Mouse (Mus musculus): ENCODE measurements at regions not wholly inside any gene's neighbourhood (a gene's known extent, or its start where the extent isn't known, plus 50 kb on each side); places are given as distances from the start of the nearest gene placed in this dataset.

DNA sequence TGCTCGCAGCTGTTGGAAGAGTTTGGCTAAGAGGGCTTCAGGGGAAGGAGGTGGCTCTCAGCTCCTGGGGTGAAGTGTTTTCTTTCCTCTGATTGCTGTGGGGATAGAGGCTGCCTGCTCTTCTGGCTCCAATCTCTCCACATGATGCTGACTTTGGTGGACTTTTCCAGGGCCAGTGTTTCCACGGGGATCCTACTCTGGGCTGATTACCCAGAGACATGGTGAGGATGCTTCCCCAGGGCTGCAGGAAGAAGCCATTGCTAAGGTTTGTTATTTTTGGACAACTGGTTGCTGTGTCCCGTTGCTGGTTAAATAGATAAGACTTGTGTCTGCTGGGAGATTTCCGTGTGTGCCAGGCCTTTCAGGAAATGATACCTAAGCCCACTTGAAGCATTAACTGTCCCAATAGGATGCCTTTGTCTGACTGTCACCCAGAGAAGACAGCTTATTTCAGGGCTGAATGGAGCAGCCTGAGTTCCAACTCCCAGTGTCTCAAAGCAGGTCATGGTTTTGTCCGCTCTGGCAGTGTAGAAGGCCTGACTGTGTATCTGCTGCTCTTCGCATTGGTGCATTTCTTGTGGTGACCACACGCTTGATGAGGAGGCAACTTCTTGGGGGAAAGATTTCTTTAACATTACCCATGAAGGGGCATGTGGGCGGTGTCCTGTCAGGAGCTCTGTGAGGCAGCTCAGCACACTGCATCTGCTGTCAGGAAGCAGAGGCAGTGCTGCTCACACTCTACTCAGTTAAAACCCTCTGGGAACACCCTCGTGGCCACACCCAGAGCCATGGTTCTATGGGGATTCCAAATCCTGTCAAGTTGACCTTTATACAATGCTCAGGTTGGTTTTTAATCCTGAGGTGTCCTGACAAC lies 228.3 kb upstream of the Gadl1 start:
- no peak for DNase-seq (ENCODE audit: low read depth, low spot score)

- no peak for DNase-seq (ENCODE audit: low read depth, low spot score)
Measured at GRCm38 (mm10) chr9:115681841-115682240, 227.4 kb upstream of the Gadl1 start.

DNA sequence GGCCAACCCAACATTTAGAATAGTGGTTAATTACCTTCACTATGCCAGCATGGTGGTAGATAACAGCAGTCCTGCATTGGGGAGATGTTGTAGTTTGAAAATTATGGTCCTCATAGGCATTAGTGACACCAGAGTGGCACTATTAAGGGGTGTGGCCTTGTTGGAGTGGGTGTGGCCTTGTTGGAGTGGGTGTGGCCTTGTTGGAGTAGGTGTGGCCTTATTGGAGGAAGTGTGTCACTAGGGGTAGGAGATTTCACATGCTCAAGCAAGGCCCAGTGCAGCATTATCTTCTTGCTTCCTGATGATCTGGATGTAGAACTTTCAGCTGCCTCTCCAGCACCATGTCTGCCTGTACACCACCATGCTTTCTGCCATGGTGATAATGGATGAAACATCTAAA lies 225.3 kb upstream of the Gadl1 start:
- DNase-seq (ENCODE audit: low read depth, low spot score): no peak

GRCm38 (mm10) chr9:115686605-115687004 lies 222.7 kb upstream of the Gadl1 start:
- DNase-seq (ENCODE audit: low read depth, low spot score): no peak

- no peak for DNase-seq (ENCODE audit: low read depth, low spot score)
Measured at GRCm38 (mm10) chr9:115692837-115693236, 216.4 kb upstream of the Gadl1 start.

DNA sequence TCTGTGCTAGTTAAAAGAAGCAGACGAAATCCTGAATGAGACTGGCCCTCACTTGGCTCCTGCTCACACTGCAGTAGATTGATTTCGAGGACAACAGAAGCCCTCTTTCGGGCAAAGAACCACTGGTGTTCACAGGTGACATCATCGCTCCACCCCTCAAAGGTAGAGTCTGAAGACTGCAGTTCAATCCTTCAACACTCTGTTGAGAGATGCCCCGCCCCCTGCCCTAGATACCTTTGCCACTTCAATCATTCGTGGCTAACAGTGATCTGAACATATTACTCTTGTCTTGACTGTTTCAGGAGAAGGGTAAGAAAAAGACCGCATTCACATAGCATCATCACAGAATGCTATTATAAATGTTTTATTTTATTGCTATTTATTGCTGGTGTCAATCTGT lies 205.5 kb upstream of the Gadl1 start:
- DNase-seq (ENCODE audit: low read depth, low spot score): no peak

- no peak for DNase-seq (ENCODE audit: low read depth, low spot score)
Measured at GRCm38 (mm10) chr9:115704249-115704648, 205.0 kb upstream of the Gadl1 start.

- DNase-seq (ENCODE audit: low read depth, low spot score): no peak
Measured at GRCm38 (mm10) chr9:115705761-115706160, 203.5 kb upstream of the Gadl1 start.

DNA sequence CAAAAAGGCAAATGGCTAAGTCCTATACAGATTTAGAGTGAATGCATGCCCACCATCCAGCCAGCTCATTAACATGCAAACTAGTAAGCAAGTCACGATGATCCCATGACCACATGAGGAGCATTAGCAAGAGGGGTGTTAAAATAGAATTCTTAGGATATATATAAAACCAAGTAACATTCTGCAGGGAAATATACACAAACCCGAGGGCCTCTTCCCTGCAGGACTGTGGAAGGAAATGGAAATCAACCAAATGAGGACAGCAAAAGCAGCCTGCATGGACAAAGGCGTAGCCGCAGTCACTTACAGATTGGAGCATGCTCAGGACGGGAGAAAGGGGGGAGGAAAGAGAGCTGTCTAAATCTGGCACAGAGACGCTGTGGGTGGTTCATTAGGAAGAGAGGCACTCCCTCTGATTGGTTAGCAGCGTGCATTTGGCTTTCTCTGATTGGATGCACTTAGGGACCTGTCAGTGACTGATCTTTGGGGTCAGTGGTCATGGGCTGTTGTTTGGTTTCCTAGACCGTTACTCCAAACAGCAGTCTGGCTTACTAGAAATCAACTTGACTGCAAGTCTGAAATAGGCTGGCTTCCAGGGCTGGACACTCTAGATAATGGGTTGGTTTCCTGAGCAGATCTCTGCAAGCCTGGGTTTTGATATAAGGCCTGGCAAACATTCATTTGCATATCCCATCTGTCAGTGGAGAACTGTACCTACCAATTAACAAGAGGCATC lies 200.9 kb upstream of the Gadl1 start:
- DNase-seq (ENCODE audit: low read depth, low spot score): no peak

GRCm38 (mm10) chr9:115710039-115710739 lies 199.1 kb upstream of the Gadl1 start:
- no peak for DNase-seq (ENCODE audit: low read depth, low spot score)

- DNase-seq (ENCODE audit: low read depth, low spot score): no peak
Measured at GRCm38 (mm10) chr9:115720306-115720705, 188.9 kb upstream of the Gadl1 start.

- no peak for DNase-seq (ENCODE audit: low read depth, low spot score)
Measured at GRCm38 (mm10) chr9:115720841-115721240, 188.4 kb upstream of the Gadl1 start.

DNA sequence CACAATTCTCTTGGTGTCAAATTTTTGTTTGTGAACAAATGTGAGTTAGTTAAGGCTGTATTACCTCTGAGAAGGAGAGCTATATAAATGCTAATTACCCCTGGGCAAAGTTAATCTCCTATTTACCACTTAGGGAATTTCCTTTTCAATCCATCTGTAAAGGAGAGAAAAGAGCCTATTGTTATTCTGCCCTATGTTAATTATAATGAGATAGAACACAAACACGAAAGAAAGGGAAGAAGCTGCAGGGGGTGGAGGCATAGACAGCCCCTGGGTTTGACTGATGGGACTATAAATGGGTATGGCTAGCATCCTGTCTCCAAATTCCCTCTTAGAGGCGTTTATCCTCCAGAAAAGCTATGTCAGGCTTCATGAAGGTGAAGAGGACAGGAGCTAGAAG lies 185.2 kb upstream of the Gadl1 start:
- DNase-seq (ENCODE audit: low read depth, low spot score): no peak

DNA sequence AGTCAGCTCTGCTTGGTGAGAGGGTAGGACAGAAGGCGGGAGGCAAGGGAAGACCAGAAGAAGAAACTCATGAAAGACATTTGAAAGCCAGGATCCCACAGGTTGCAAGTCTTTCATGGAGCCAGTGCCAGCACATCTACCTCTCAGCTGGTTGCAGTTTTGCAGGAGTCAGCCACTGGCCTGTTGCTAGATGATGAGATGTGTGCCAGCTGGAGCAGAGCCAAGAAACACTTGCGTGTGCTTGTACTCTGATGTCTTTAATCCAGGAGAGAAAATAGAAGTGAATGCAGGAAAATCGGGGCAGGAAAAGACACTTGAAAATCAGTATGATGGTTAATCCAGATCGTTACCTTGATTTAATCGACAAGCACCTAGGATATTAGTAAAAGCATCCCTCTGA lies 181.9 kb upstream of the Gadl1 start:
- DNase-seq (ENCODE audit: low read depth, low spot score): no peak

DNA sequence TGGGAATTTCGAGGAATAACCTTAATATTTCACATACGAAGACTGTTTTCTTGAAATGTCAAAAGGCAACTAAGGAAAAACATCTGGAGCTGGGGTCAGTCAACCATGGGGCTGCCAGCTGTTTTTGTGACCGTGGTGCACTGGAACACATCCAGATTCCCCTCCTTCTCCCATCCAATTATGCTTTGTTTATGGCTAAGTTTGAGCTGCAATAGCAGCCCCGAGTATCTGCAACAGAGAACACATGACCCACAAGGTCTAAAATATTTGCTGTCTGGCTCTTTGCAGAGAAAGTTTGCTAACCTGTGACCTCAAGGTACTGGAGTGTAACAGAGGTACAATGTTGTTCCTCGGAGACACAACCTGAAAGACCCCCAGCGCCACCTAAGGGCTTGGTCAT lies 177.7 kb upstream of the Gadl1 start:
- DNase-seq (ENCODE audit: low read depth, low spot score): no peak

DNA sequence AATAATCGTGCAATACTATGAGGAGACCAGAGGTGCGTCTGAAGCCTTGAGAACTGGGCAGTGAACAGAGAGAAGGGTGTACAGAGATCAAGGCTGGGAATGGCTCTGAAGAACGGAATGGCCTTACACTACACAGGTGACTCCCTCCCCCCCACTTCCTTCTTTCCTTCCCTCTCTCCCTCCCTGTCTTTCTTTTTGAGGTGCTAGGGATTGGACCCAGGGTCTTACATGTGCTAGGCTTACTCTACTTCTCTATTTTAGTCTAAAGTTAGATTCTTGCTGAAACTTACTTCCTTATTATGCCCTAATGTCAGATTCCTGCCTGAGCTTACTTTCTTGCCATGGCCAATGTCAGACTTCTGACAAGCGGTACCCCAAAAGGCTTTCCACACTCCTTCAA lies 176.2 kb upstream of the Gadl1 start:
- no peak for DNase-seq (ENCODE audit: low read depth, low spot score)

DNA sequence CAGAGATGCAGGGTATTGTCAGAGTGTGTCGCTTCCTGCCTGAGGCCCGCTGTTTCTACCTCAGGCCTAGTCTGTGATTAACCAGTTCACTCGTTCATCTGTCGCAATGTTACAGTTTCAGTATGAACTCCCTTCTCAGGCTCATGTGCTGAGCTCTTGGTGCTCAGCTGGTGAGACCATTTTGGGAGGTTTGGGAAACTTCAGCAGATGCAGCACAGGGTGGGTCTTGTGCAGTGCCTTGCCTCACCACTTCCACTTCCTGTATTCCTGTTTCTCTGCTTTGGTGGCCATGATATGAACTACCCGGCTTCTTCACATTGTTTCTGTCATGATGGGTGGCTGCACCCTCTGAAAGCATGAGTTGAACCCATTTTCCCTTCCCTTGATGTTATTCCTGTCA lies 169.3 kb upstream of the Gadl1 start:
- DNase-seq (ENCODE audit: low read depth, low spot score): no peak

GRCm38 (mm10) chr9:115746436-115746835 lies 162.8 kb upstream of the Gadl1 start:
- DNase-seq (ENCODE audit: low read depth, low spot score): no peak

- no peak for DNase-seq (ENCODE audit: low read depth, low spot score)
Measured at GRCm38 (mm10) chr9:115760496-115760895, 148.8 kb upstream of the Gadl1 start.

- DNase-seq (ENCODE audit: low read depth, low spot score): no peak
Measured at GRCm38 (mm10) chr9:115764136-115764535, 145.1 kb upstream of the Gadl1 start.

GRCm38 (mm10) chr9:115766471-115766870 lies 142.8 kb upstream of the Gadl1 start:
- DNase-seq (ENCODE audit: low read depth, low spot score): no peak

- DNase-seq (ENCODE audit: low read depth, low spot score): no peak
Measured at GRCm38 (mm10) chr9:115775112-115775511, 134.1 kb upstream of the Gadl1 start.

Measured in c-Kit-negative CD71-positive TER-119-positive erythroid progenitor cells, embryonic 14.5 days (primary cell).